Mouse (Mus musculus): ENCODE results near the gene Hist2h2be. TPM values are rescaled to one million over a fixed set of nuclear protein-coding genes. Genes with fewer than 3 reads are reported as not detected.
"Not testable (repeated sequence)": the region's sequence is repeated elsewhere in the genome, so short reads cannot be mapped to it uniquely, and the experiment has no call there.

Hist2h2be gene
- total and polyA plus RNA-seq, 3 experiments, result 6.9 to 10.1 (median 9.4) TPM

DNA sequence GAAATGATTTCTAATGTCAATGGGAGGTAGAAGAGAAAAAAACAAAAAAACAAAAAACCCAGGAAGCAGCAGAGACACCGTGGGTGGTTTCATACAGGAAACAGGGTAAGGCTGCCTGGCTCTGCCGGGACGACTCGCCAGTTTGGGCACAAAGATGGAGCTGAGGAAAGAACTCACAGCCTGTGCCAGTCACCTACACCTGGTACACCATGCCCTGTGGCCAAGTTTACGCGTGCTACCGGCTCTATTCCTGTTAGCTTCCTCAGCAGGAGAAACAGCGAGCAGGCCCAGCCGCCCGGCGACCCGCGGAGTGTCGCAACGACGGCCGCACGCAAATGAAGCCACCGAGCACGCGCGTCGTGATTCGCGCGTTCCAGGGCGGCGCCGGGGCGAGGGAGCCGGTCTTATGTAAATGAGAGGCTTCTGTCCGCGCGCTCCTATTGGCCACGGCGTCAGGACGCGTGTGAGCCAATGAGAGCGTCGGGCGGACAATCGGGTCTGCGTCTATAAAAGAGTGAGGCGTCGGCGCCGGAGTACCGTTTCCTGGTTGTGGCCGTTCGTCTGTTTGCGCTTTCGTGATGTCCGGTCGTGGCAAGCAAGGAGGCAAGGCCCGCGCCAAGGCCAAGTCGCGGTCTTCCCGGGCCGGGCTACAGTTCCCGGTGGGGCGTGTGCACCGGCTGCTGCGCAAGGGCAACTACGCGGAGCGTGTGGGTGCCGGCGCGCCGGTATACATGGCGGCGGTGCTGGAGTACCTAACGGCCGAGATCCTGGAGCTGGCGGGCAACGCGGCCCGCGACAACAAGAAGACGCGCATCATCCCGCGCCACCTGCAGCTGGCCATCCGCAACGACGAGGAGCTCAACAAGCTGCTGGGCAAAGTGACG lies 24.3 kb downstream of the Hist2h2be start, which contains the start of gene Hist2h2aa1:
Hist2h2aa1 (plus strand) TSS at position 495 of the 884 bp plus-strand sequence.
- H3K79me2 ChIP-seq (replicated peaks; ENCODE audit: control insufficient read depth, insufficient read depth, low read length); H3K27me3 ChIP-seq (ENCODE audit: control insufficient read depth, insufficient read depth, low read length); intact Hi-C loops (cut with DNase I); H3K36me3 ChIP-seq (ENCODE audit: control insufficient read depth, insufficient read depth, low read length); H3K4me1 ChIP-seq (ENCODE audit: control insufficient read depth, insufficient read depth, low read length): not testable (repeated sequence)
- peak within 1 kb of the TSS; percentile 93 for H3K9ac ChIP-seq (ENCODE audit: low read depth, low read length)
- under 1% methylated on average over 41 of the region's 88 CpGs for WGBS
- H3K4me3 ChIP-seq, result peak within 1 kb of the TSS; percentile 87
- H3K27ac ChIP-seq, result peak within 1 kb of the TSS; percentile 100
- DNase-seq, result peak; percentile 92 to 93
- peak; percentile 91 for TF ChIP-seq POLR2A (IDR thresholded peaks at IDR 0.05; ENCODE audit: insufficient read depth, low read depth, low read length)
- peak; percentile 39; the same call in 1 of the 2 replicates for TF ChIP-seq EP300 (IDR thresholded peaks at IDR 0.05; ENCODE audit: insufficient read depth, low read depth, low read length)

DNA sequence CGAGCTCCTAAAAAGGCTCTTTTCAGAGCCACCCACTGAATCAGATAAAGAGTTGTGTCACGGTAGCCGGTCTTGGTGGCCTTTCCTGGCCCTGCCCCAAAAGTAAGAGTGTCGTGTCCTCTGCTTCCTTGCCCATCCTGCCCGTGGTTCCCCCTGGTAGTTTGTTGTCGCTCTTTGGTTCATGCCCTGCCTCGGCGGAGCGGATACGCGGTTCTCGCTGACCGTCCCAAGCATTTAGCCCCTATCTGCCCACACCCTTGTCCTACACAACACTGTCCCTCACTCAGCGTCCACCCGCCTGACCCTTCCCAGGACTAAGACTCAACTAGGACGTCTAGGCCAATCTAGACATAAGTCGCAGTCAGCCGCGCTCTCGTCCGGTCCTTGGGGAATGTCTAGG lies 25.1 kb downstream of the Hist2h2be start:
- H3K4me1 ChIP-seq (ENCODE audit: control insufficient read depth, insufficient read depth, low read length); H3K79me2 ChIP-seq (replicated peaks; ENCODE audit: control insufficient read depth, insufficient read depth, low read length); intact Hi-C loops (cut with DNase I): not testable (repeated sequence)

GRCm38 (mm10) chr3:96246427-96246856 lies 25.5 kb downstream of the Hist2h2be start, which contains the start of gene Hist2h3c1:
Hist2h3c1 (plus strand) TSS chr3:96246685.
- intact Hi-C loops (cut with DNase I); H3K27me3 ChIP-seq (ENCODE audit: control insufficient read depth, insufficient read depth, low read length); H3K27ac ChIP-seq; H3K36me3 ChIP-seq (ENCODE audit: control insufficient read depth, insufficient read depth, low read length); H3K79me2 ChIP-seq (replicated peaks; ENCODE audit: control insufficient read depth, insufficient read depth, low read length); H3K4me1 ChIP-seq (ENCODE audit: control insufficient read depth, insufficient read depth, low read length): not testable (repeated sequence)
- WGBS, result 0% methylated on average over 5 of the region's 47 CpGs
- peak within 1 kb of the TSS; percentile 78 for H3K9ac ChIP-seq (ENCODE audit: low read depth, low read length)
- peak within 1 kb of the TSS; percentile 30; the same call in 1 of the 2 replicates for H3K4me3 ChIP-seq
- DNase-seq, result peak in 1 of 2 experiments; percentile 25

More for the DNA sequence above, 25.1 kb downstream of the Hist2h2be start:
- peak overlapping the region; percentile 78 for H3K9ac ChIP-seq (ENCODE audit: low read depth, low read length)
- WGBS, result under 1% methylated on average over 10 of the region's 21 CpGs
- not testable (repeated sequence) for H3K36me3 ChIP-seq (ENCODE audit: control insufficient read depth, insufficient read depth, low read length); DNase-seq; H3K27me3 ChIP-seq (ENCODE audit: control insufficient read depth, insufficient read depth, low read length); H3K27ac ChIP-seq
- H3K4me3 ChIP-seq, result peak overlapping the region; percentile 30; the same call in 1 of the 2 replicates

- Histone ChIP-seq H3K36me3 (ENCODE audit: control insufficient read depth, insufficient read depth, low read length) (peaks cover 8% of the 10 kb centered on the region), H3K27ac (no peak overlapping the region), H3K4me1 (ENCODE audit: control insufficient read depth, insufficient read depth, low read length) (peaks cover 5% of the 10 kb centered on the region), H3K79me2 (replicated peaks; ENCODE audit: control insufficient read depth, insufficient read depth, low read length) (no peaks in the 10 kb centered on the region), H3K9ac (ENCODE audit: low read depth, low read length) (no peak overlapping the region), H3K4me3 (no peak overlapping the region), H3K27me3 (ENCODE audit: control insufficient read depth, insufficient read depth, low read length) (no peaks in the 10 kb centered on the region)
- TF ChIP-seq CTCF (IDR thresholded peaks at IDR 0.05), result no peak
- TF ChIP-seq POLR2A (IDR thresholded peaks at IDR 0.05; ENCODE audit: insufficient read depth, low read depth, low read length), result no peak
- TF ChIP-seq EP300 (IDR thresholded peaks at IDR 0.05; ENCODE audit: insufficient read depth, low read depth, low read length), result no peak
- intact Hi-C loops (cut with DNase I), result no loop called here
- DNase-seq, result no peak
- 45% methylated on average over 11 of the region's 11 CpGs for WGBS
Measured at GRCm38 (mm10) chr3:96247356-96248140, 26.6 kb downstream of the Hist2h2be start.

DNA sequence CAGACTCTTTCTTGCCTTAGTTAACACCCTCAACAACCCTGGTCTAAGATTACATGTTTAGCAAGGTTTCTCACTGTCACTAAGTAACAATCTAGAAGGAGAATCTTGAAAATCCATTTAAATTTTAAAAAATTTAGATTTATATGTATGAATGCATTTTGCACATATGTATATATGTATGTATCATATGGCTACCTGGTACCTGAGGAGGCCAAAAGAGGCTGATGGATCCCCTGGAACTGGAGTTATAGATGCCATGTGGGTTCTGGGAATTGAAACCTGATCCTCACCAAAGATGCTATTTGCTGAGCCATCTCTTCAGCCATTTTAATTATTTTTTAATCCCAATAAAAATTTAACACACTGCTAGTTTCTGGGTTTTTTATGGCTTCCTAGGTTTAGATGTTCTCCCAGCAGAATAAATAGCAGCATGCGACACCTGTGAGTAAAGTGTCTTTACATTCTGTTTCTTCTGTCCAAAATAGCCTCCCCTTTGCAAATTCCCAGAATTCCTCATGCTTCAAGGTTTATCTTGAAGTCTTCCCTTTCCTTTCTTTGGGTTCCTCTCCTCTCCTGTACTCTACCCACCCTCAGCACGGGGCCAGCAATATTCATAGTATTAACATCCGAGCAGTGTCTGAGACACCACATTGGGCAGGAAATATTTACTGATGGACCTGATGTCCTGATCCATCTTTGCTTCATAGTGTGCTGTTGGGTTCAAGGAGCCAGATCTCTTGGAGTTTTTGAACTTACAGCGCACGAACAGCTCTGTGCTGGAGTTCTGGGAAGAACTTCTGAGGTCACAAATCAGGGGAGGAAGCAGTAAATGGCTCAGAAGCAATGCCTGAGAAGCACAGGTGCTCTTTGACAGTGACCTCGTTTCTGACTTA lies 27.5 kb downstream of the Hist2h2be start:
- no peaks in the 10 kb centered on the region for H3K79me2 ChIP-seq (replicated peaks; ENCODE audit: control insufficient read depth, insufficient read depth, low read length)
- TF ChIP-seq POLR2A (IDR thresholded peaks at IDR 0.05; ENCODE audit: insufficient read depth, low read depth, low read length) (no peak), CTCF (IDR thresholded peaks at IDR 0.05) (no peak), EP300 (IDR thresholded peaks at IDR 0.05; ENCODE audit: insufficient read depth, low read depth, low read length) (no peak)
- H3K36me3 ChIP-seq (ENCODE audit: control insufficient read depth, insufficient read depth, low read length), result peaks cover 7% of the 10 kb centered on the region
- H3K27me3 ChIP-seq (ENCODE audit: control insufficient read depth, insufficient read depth, low read length), result no peaks in the 10 kb centered on the region
- no peak overlapping the region for H3K9ac ChIP-seq (ENCODE audit: low read depth, low read length)
- H3K4me3 ChIP-seq, result no peak overlapping the region
- H3K4me1 ChIP-seq (ENCODE audit: control insufficient read depth, insufficient read depth, low read length), result peaks cover 5% of the 10 kb centered on the region
- WGBS, result 58% methylated on average over 6 of the region's 6 CpGs
- intact Hi-C loops (cut with DNase I), result loop anchor here (1.0 kb wide), 1 partner anchor 11 kb away; no protein-coding TSS in a partner anchor
- no peak overlapping the region for H3K27ac ChIP-seq
- DNase-seq, result no peak
